Mouse (Mus musculus) heart, embryonic 13.5 days (tissue): ENCODE measurements around the gene Rps3. TPM values are rescaled to one million over a fixed set of nuclear protein-coding genes. Genes with fewer than 3 reads are reported as not detected.

ENCODE experiments used
- ATAC-seq: fragments of 200-750 bp; cut with Nextera tagmentation; 2 replicates; pipeline ENCODE4 v1.8.0; 2017; ENCODE audit warnings: moderate TSS enrichment; ENCODE audit not compliant: insufficient number of reproducible peaks, low FRiP score, low TSS enrichment; ENCODE audit errors: extremely low read depth
- H3K27ac ChIP-seq: fragments of 300-500 bp; sonication (generic); replicated peaks from 2 replicates; pipeline ENCODE4 v1.5.1; 2015; ENCODE audit warnings: moderate library complexity, mild to moderate bottlenecking, inconsistent platforms
- H3K27me3 ChIP-seq: fragments of 300-500 bp; sonication (generic); replicated peaks from 2 replicates; pipeline ENCODE4 v1.6.1; 2015; ENCODE audit warnings: mild to moderate bottlenecking, inconsistent platforms
- H3K36me3 ChIP-seq: fragments of 300-500 bp; sonication (generic); 2 replicates; pipeline ENCODE4 v1.6.1; 2015; ENCODE audit warnings: mild to moderate bottlenecking, inconsistent platforms
- H3K4me1 ChIP-seq: fragments of 300-500 bp; sonication (generic); 2 replicates; pipeline ENCODE4 v1.6.1; 2015; ENCODE audit warnings: inconsistent platforms
- H3K4me2 ChIP-seq: fragments of 300-500 bp; sonication (generic); 2 replicates; pipeline ENCODE4 v1.6.1; 2015; ENCODE audit warnings: inconsistent platforms, mild to moderate bottlenecking, moderate library complexity
- H3K4me3 ChIP-seq: fragments of 300-500 bp; sonication (generic); 2 replicates; pipeline ENCODE4 v1.5.1; 2015; ENCODE audit warnings: moderate library complexity, mild to moderate bottlenecking, inconsistent platforms
- H3K9ac ChIP-seq: fragments of 300-500 bp; sonication (generic); 2 replicates; pipeline ENCODE4 v1.6.1; 2015; ENCODE audit warnings: inconsistent platforms, mild to moderate bottlenecking, moderate library complexity
- H3K9me3 ChIP-seq: fragments of 300-500 bp; sonication (generic); 2 replicates; pipeline ENCODE4 v1.6.1; 2016; ENCODE audit warnings: inconsistent platforms
- WGBS: fragments of 180-500 bp; shearing (Covaris S2); methylation state at CpG from one replicate; pipeline ENCODE4 v1.1.7; 2015; ENCODE audit warnings: mixed read lengths; 5-methylcytosine and 5-hydroxymethylcytosine counted together
- polyA plus RNA-seq: library from polyadenylated mRNA; unstranded; fragments of >200 nt; fragmentation: Nextera tagmentation; extraction: Ambion mirVana; gene quantifications from 2 replicates; pipeline ENCODE4 v1.2.1, GENCODE M21; 2015

The Rps3 gene
- polyA plus RNA-seq: 492 and 539 TPM in 2 replicates

DNA sequence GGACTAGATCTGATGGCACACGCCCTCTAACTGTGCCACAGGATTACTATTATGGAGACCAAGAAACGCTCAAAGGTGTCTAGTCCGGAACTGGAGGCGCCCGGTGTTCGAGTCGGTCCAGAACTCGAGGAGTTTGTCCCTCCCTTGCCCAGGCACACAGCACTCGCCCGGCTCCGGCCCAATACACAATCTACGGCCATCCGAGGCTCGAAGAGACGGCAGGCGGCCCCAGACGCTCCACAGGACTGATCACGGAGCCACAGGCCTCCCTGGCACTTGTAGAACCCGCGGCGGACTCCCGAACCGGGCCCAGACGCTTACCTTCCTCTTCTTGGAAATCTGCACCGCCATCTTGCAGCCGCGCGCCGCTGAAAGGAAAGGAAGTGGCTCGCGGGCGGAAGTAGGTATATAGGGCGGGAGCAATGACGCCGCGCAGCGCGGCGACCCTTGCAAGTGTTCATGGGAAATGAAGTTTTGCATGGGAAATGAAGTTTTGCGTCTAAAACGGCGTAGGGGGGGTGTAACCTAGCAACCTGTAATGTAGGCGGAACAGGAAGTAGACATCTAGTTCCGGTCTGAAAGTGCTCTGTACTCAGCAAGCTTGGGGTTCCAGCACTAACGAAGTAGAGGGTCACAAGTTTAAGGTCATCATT is at the start of gene Rps3:
Gene Rps3 (minus strand): TSS at position 468 of the 653 bp plus-strand sequence.
- peaks cover 52% of the 10 kb centered on the region for H3K4me1 ChIP-seq
- no peaks in the 10 kb centered on the region for H3K9me3 ChIP-seq
- WGBS: under 1% methylated on average over 45 of the region's 45 CpGs
- H3K27me3 ChIP-seq: no peaks in the 10 kb centered on the region
- ATAC-seq: peak; percentile 91
- H3K4me3 ChIP-seq: peak within 1 kb of the TSS; percentile 65
- peak within 1 kb of the TSS; percentile 78 for H3K4me2 ChIP-seq
- H3K36me3 ChIP-seq: peaks cover 40% of the 10 kb centered on the region
- peak within 1 kb of the TSS; percentile 81 for H3K27ac ChIP-seq
- H3K9ac ChIP-seq: peak within 1 kb of the TSS; percentile 88

- Histone ChIP-seq H3K27me3 (no peaks in the 10 kb centered on the region), H3K4me2 (no peak overlapping the region), H3K4me1 (peaks cover 53% of the 10 kb centered on the region), H3K9me3 (no peaks in the 10 kb centered on the region), H3K4me3 (no peak overlapping the region), H3K9ac (no peak overlapping the region), H3K36me3 (no peaks in the 10 kb centered on the region), H3K27ac (no peak overlapping the region)
- WGBS: 62% methylated on average over 4 of the region's 4 CpGs
- ATAC-seq: no peak
Measured at GRCm38 (mm10) chr7:99532526-99532925, 49.0 kb upstream of the Rps3 start.

GRCm38 (mm10) chr7:99531408-99531970 is 48.0 kb upstream of the Rps3 start:
- no peak for ATAC-seq
- WGBS: 71% methylated on average over 3 of the region's 3 CpGs
- Histone ChIP-seq H3K4me1 (peaks cover 43% of the 10 kb centered on the region), H3K4me3 (no peak overlapping the region), H3K4me2 (no peak overlapping the region), H3K9me3 (no peaks in the 10 kb centered on the region), H3K27me3 (no peaks in the 10 kb centered on the region), H3K27ac (peak overlapping the region; percentile 32), H3K9ac (no peak overlapping the region), H3K36me3 (no peaks in the 10 kb centered on the region)

DNA sequence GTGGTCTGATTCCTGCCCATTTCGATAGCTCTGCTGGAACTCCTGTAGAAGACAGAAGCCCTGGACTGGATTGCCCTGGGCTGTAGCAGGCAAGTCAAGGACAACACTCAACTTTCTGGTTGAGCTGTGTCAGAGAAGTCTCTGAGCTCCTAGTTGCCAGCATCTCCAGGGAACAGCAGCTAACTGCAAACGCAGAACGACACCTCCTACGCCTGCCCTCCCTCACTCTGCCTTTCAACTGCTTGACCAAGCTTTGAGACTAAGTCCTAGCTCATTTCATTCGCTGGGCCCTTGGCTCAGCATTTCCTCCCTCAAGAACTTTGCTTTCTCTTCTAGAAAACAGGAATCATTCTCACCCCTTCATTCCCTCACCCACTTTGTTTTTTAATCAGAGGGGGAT is 45.9 kb upstream of the Rps3 start:
- H3K9me3 ChIP-seq: no peaks in the 10 kb centered on the region
- no peak overlapping the region for H3K4me2 ChIP-seq
- WGBS: 40% methylated on average over 5 of the region's 5 CpGs
- H3K9ac ChIP-seq: peak overlapping the region; percentile 41; the same call in 1 of the 2 replicates
- H3K36me3 ChIP-seq: no peaks in the 10 kb centered on the region
- peaks cover 29% of the 10 kb centered on the region for H3K4me1 ChIP-seq
- ATAC-seq: no peak
- no peaks in the 10 kb centered on the region for H3K27me3 ChIP-seq
- H3K27ac ChIP-seq: no peak overlapping the region
- no peak overlapping the region for H3K4me3 ChIP-seq

DNA sequence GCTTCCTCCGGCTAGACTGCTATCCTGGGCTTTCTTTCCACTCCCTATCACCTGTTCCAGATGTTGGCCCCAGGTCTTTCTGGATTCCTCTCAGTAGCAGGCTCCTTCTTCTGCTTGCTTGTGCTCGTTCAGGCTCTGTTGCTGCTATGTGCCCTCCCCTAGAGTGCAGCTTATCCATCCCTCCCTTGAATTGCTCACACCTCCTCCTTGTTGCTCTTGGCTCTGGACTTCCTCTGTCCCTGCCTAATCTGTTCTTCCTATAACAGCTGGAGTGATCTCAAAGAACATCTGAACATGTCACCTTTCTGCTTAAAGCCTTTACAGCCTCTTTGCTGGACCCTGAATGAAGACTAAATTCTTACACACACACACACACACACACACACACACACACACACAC is 45.0 kb upstream of the Rps3 start:
- Histone ChIP-seq H3K9me3 (no peaks in the 10 kb centered on the region), H3K27ac (no peak overlapping the region), H3K4me1 (peaks cover 22% of the 10 kb centered on the region), H3K36me3 (no peaks in the 10 kb centered on the region), H3K4me3 (no peak overlapping the region), H3K4me2 (no peak overlapping the region), H3K27me3 (no peaks in the 10 kb centered on the region), H3K9ac (no peak overlapping the region)
- ATAC-seq: no peak
- WGBS: 23% methylated on average over 2 of the region's 2 CpGs

GRCm38 (mm10) chr7:99523837-99524236 is 40.3 kb upstream of the Rps3 start:
- Histone ChIP-seq H3K27ac (no peak overlapping the region), H3K9me3 (peaks cover 5% of the 10 kb centered on the region; the same call in 1 of the 2 replicates), H3K4me2 (no peak overlapping the region), H3K27me3 (no peaks in the 10 kb centered on the region), H3K4me1 (peaks cover 8% of the 10 kb centered on the region), H3K9ac (no peak overlapping the region), H3K4me3 (no peak overlapping the region), H3K36me3 (no peaks in the 10 kb centered on the region)
- ATAC-seq: no peak
- 86% methylated on average over 1 of the region's 1 CpGs for WGBS

- H3K27ac ChIP-seq: no peak overlapping the region
- WGBS: 66% methylated on average over 8 of the region's 8 CpGs
Measured at GRCm38 (mm10) chr7:99523121-99523520, 39.6 kb upstream of the Rps3 start.

DNA sequence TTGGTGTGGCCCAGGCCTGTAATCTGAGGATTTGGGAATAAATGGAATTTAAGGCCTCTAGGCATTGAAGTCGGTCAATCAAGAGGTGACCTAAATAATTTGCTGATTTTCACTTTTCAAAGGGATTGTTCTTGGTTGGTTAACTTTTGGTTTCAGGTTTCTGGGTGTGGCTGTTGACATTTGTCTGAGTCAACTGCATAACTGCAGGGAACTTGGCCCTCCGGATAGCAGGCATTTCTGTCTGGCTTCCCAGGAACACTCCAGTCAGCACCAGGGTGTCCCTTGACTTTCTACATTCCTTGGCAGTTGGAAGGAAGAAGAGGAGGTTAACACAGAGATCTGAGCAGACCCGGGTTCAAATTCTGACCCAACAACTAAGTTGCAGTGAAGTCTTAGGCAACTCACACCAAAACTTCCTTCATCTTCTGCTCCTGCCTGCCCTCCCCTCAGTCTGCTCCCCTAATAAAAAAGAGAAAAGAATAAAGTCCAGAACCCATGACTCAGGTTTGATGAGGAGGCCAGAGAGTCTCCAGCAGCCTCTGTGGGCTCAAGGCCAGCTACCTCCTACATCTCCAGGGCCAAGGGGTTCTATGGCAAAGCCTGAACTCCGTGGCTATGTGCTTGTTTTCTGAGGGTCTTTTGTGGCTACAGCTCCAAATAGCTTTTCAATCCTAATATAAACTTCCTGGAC is 35.6 kb upstream of the Rps3 start:
- H3K4me2 ChIP-seq: no peak overlapping the region
- no peak overlapping the region for H3K9ac ChIP-seq
- no peaks in the 10 kb centered on the region for H3K36me3 ChIP-seq
- 52% methylated on average over 4 of the region's 4 CpGs for WGBS
- H3K27ac ChIP-seq: no peak overlapping the region
- H3K4me1 ChIP-seq: peaks cover 19% of the 10 kb centered on the region
- no peak for ATAC-seq
- peaks cover 5% of the 10 kb centered on the region; the same call in 1 of the 2 replicates for H3K9me3 ChIP-seq
- H3K27me3 ChIP-seq: no peaks in the 10 kb centered on the region
- H3K4me3 ChIP-seq: no peak overlapping the region

More at GRCm38 (mm10) chr7:99523121-99523520, 39.6 kb upstream of the Rps3 start:
- Histone ChIP-seq H3K4me1 (0 out of 2 replicates have a peak, but pooled peaks cover 4% of the 10 kb centered on the region), H3K9me3 (peaks cover 5% of the 10 kb centered on the region; the same call in 1 of the 2 replicates), H3K9ac (no peak overlapping the region), H3K4me2 (no peak overlapping the region), H3K27me3 (no peaks in the 10 kb centered on the region), H3K36me3 (no peaks in the 10 kb centered on the region), H3K4me3 (no peak overlapping the region)
- ATAC-seq: no peak

- Histone ChIP-seq H3K27ac (peak overlapping the region; percentile 51; the same call in 1 of the 2 replicates), H3K9me3 (peaks cover 5% of the 10 kb centered on the region; the same call in 1 of the 2 replicates), H3K27me3 (no peaks in the 10 kb centered on the region), H3K4me3 (no peak overlapping the region), H3K4me1 (peaks cover 19% of the 10 kb centered on the region), H3K36me3 (no peaks in the 10 kb centered on the region), H3K9ac (no peak overlapping the region), H3K4me2 (no peak overlapping the region)
- WGBS: 36% methylated on average over 3 of the region's 3 CpGs
- ATAC-seq: no peak; the same call in 1 of the 2 replicates
Measured at GRCm38 (mm10) chr7:99516814-99517157, 33.2 kb upstream of the Rps3 start.

- H3K27ac ChIP-seq: peak overlapping the region; percentile 51
- H3K4me2 ChIP-seq: no peak overlapping the region
- no peak for ATAC-seq
Measured at GRCm38 (mm10) chr7:99516092-99516813, 32.7 kb upstream of the Rps3 start.

DNA sequence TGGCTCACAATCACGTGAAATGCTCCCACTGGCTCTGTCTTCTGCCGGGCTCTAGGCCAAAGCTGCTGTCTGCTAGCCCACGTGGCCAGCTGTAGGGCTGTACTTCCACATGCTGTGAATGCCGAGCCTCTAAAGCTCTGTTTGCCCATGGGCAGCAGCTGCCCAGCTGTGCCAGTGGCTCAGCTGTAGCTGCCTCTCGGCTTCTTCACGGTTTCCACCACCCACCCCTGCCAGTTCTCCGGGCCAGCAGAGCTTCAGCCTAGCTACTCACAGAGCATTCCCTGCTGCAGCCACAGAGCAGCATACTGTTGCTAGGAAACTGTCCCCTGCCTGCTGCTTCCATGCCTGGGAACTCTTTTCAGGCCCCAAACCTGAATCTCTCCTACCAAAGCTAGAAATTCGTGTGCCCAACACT is 26.6 kb upstream of the Rps3 start:
- no peak overlapping the region for H3K4me3 ChIP-seq
- H3K4me1 ChIP-seq: peaks cover 10% of the 10 kb centered on the region
- peaks cover 11% of the 10 kb centered on the region for H3K9me3 ChIP-seq
- ATAC-seq: no peak
- no peaks in the 10 kb centered on the region for H3K36me3 ChIP-seq
- H3K9ac ChIP-seq: peak overlapping the region; percentile 48; the same call in 1 of the 2 replicates
- no peak overlapping the region for H3K27ac ChIP-seq
- peak overlapping the region; percentile 55 for H3K4me2 ChIP-seq
- H3K27me3 ChIP-seq: no peaks in the 10 kb centered on the region
- WGBS: 13% methylated on average over 8 of the region's 8 CpGs

More at GRCm38 (mm10) chr7:99516092-99516813, 32.7 kb upstream of the Rps3 start:
- H3K36me3 ChIP-seq: no peaks in the 10 kb centered on the region
- 50% methylated on average over 9 of the region's 9 CpGs for WGBS
- no peak overlapping the region for H3K9ac ChIP-seq
- no peak overlapping the region for H3K4me3 ChIP-seq
- peaks cover 19% of the 10 kb centered on the region for H3K4me1 ChIP-seq
- peaks cover 5% of the 10 kb centered on the region; the same call in 1 of the 2 replicates for H3K9me3 ChIP-seq
- H3K27me3 ChIP-seq: no peaks in the 10 kb centered on the region
